Mouse (Mus musculus) kidney, postnatal 10 days (tissue): ENCODE measurements around the gene Mlf2.
A peak's percentile ranks its signal among the peaks of the same experiment; 100 is the strongest.

ENCODE experiments used
- DNase-seq: peaks from one replicate; pipeline ENCODE4 v3.0.0; 2021; ENCODE audit warnings: mixed read lengths

Mlf2 gene

DNA sequence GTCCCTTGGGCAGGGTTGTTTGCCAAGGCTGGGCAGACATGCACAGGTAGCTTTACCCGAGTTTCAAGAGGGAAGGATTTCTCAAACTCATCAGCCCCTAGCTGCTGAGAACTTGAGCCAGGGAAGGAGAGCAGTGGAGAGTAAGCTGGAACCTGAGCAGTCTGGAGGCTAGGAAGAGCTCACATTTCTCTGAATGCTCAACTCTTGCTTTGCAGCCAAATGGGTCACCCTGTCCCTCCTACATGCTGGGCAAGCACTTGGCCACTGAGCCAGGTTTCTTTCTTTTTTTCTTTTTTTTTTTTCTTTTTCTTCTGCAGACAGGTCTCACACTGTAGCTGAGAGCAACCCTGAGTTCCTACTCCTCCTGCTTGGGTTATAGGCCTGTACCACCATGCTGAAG lies 5.5 kb downstream of the Mlf2 start:
- DNase-seq, result no peak

DNA sequence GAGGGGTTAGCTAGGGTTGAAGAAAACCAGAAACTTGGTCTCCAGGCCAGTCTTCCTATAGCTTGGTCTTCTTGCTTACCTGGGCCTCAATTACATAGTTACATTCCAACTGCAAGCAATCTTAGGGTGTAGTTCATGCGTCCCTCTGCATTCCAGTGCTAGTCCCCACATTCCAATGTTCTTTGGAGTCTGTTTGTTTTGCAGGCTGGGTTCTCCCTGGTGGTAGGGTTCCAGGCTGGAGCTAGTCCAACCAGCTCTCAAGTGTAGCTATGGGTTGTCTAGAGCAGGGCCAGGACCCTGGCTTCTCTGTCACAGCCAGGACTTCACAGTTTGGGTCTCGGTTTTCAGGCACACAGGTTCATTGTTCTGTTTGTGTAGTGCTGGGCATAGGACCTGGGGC lies 6.3 kb downstream of the Mlf2 start:
- DNase-seq, result no peak

DNA sequence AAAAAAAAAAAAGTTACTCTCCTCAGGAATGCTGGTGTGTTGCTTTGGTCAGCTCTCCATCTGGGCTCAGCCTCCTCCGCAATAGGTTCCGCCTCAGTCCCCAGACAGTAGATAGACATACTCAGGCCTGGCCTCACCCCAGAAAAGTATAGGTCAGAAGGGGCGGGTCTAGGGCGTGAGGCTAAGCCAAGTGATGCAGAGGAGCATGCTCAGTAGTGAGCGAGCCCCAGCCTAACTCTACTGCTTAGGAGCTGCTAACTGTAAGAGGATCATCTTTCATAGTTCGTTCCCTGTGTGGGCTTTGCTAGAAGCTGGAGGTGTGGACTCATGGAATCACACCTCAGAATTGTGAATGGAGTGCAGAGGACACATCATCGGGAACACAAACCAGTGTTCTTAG lies 7.4 kb downstream of the Mlf2 start:
- DNase-seq, result no peak

DNA sequence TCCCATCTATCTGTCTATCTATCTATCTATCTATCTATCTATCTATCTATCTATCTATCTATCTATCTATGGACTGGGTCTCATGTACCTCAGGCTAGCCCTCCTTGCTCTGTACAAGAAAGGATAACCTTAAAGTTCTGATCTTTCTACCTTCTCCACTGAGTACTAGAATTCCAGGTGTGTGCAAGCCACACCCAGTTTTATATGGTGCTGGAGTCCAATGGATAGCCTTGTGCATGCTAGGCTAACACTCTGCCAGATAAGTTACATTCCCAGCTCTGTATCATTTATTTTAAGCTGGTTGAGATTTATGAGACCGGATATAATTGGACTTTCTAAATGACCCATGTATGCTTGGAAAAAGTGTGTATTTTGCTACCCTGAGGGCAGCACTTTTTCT lies 10.5 kb downstream of the Mlf2 start:
- DNase-seq, result no peak

DNA sequence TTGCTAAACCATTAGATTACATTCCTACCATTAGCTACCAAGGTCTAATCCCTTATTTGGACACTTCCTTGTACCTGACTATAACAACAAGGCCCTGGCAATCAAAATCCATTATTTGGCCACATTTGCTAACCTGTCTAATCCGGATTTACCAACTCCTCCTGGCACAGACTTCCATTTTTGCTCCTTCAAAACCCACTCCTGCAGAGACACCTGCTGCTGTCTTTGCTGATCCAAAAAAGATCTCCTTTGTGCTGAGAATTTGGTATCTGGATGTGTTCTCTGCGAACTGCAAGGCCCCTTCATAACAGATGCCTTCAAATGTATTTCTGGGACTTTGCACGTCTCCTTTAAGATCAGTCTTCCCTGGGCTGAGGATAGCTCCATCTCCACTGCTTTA lies 12.3 kb downstream of the Mlf2 start:
- DNase-seq, result no peak

DNA sequence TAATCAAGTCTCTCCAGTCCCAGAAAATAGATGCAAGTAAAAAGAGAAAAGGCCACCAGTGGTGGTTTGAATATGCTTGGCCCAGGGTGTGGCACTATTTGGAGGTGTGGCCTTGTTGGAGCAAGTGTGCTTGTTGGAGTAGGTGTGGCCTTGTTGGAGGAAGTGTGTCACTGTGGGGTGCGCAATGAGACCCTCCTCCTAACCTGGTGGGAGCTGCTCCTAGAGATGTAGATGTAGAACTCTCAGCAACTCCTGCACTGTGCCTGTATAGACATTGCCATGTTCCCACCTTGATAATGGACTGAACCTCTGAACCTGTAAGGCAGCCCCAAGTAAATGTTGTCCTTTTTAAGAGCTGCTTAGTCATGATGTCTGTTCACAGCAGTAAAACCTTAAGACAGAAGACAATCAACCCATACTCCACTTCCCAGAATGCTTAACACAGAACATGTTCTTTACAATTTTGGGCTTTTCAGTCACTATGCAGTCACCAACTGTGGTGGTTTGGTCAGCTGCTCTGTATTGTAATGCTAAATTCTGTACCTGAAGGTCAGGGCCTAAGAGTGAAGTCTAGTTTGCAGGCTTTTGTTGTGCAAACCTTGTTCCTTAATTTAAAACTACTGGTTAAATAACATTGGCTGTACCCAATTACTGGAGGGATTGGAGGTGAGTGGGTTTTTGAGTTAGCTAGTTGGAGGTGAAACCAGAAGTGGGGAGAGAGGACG lies 23.0 kb downstream of the Mlf2 start:
- DNase-seq, result no peak

DNA sequence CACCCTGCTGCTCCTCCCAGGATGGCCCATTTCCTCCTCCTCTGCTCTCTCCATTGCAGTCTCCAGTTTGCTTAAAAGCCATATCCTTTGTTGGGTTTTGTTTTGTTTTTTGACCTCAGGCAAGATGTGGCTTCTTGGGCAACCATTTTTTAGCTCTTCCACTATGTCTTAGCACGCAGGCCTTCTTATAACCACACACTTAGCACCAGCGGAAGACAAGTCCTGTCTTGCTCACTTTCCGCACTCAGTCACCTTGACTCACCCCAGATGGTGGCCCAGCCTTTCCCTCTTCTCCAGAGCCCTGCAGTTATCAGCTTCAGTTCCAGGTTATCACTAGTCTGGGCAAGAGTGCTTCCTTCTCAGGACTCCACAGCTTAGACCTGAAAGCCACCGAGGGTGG lies 24.0 kb downstream of the Mlf2 start:
- no peak for DNase-seq

DNA sequence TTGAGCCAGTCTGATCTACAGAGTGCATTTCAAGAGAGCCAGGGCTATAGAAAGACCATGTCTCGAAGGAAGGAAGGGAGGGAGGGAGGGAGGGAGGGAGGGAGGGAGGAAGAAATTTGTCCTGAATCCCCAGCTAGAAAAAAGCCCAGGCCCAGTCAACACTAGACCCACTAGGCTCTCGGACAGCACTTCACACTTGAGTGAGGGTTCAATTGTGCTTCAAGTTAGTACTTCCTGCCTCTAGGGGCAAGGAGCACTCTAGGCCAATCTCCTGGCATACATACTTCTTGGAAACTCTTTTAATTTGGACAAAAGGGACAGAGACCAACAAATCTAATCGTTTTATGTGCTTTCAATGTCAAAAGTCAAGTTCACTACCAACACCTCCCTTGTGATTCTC lies 26.9 kb downstream of the Mlf2 start:
- DNase-seq, result no peak

DNA sequence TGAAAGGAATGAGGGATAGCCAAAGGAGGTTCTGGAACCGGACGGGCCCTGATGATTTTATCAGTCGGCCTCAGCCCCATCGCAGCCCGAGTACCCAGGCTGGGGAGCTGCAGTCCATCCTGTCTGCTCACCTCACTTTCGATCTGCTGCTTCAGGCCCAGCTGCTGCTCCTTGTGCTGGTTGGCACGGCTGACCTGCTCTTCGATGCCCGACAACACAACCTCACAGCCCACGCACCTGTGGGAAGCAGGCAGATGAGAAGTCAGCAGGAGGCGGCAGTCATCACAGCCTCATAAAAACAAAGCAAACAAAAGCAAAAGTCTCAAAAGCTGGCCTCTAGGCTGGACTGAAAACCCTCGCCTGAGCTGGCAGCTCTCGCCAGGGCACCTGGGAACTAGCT lies 28.8 kb downstream of the Mlf2 start:
- DNase-seq, result no peak

DNA sequence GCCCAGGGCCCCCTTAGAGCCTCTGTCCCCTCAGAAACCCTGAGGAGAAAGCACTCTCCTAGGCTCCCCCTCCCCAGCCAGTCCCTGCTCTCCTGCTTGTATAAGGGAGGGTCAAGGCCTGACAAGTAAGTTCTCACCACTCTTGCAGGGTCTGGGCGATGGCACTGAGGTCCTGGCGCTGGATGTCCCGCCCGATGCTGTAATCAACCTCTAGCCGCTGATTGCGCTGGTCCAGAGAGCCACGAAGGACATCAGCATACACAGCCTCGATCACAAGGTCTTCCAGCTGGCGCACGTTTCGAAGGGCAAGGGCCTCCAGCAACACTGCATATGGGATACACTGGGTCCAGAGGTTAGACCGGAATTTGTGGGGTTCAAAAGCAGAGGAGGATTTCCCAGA lies 29.8 kb downstream of the Mlf2 start:
- DNase-seq, result no peak

DNA sequence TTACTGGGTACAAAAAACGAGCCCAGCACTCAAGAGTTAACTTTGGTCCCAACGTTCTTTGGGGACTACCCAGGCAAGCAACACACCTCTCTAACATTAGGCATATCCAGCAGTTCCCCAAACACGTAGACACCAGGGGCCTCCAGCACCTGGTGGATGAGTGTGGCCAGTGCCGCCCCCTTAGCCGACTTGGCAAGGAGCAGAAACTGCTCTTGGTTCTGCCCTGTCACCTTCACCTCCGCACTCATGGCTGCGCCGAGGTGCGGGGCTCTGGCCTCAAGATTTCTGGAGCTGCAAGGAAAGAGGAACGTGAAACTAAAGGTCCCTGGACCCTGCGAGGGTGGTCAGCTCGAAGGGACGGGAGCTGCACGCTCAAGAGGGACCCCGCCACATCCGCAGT lies 33.5 kb downstream of the Mlf2 start:
- no peak for DNase-seq

DNA sequence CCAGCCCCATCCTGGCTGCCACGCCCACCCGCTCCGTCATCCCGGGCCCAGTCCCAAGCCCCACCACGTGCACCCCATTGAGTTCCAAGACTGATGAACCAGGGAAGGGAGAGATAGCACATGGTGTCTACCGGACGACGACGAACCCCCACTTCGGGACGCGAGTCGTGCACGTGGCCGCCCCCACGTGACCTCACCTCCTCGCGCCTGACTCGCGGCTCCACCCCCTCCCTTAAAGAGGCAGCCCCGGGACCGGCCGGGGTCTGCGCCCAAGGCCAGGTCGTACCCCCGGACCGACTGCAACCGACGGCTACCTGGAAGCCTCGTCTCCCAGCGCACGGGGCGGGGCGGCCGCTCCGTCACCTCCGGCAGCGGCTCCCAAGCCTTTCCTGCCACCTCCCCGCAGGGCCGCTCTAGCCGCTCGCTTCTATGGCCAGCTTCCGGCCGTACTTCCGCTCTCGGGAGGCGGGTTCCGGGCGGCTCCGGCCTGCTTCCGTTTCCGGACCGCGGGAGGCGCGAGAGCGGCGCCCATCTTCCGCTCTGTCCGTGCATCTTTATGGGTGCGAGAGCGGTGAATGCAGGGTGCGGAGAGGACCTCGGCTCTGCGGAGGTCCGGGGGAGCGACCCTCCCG lies 34.0 kb downstream of the Mlf2 start, which contains the start of gene Cops7a:
Gene Cops7a (minus strand): TSS at position 451 of the 632 bp plus-strand sequence.
- peak; percentile 98 for DNase-seq

DNA sequence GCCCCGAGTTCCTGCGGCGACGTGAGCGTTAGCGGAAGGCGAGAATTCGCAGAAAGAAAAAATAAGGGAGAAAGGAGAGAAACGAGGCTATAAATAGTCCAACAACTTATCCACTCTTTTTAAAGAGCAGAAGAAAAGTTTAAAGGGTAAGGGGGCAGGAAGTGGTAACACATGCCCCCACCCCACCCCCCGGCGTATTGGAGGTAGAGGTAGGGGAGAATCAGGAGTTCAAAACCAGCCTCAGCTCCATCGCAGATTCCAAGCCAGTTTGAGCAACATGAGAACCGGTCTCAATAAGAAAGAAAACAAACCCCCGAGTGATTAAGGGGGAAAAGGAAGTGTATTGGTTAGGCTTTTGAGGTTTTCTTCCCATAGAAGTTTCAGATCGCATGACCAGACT lies 34.6 kb downstream of the Mlf2 start:
- DNase-seq, result peak; percentile 19

DNA sequence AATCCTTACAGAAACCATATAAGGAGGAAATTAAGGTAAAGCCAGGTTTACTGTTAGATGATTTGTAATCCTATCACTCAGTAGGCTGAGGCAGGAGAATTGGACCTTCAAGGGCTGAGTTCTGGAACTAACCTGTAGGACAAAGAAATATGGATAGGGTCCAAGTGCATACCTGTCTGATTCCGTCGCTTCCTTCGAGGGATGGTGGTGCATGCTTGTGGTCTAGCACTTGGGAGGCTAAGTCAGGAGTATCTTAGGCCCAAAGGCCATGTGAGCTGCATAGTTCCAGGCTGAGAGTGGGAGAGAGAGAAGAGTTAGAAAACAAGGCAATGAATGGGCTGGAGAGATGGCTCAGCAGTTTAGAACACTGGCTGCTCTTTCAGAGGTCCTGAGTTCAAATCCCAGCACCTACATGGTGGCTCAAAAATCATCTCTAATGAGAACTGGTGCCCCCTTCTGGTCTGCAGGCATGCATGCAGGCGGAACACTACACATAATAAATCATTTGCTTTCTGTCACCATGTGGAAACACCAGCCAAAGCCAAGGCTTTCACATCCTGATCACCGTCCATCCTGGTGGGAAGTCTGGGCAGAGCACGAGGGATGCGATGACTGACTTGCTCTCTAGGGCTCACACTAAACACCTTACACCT lies 35.4 kb downstream of the Mlf2 start:
- no peak for DNase-seq

DNA sequence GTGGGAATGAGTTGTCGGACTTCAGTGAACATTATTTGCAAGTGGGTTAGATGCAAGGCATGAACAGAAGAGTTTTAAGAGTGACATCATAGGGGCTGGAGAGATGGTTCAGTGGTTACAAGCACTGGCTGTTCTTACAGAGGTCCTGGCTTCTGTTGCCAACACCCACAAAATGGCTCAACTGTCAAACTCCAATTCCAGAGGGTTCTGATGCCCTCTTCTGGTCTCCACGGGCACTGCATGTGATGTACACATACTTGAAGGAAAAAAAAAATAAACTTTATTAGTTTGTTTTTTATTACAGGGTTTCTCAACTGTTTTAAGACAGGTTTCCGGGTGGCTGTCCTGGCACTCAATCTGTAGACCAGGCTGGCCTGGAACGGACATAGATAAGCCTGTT lies 36.6 kb downstream of the Mlf2 start:
- peak; percentile 69 for DNase-seq
